Mouse (Mus musculus) bone marrow, adult 2 months (tissue): Measurements from ENCODE around the gene Trnp1.

Experiments
- CTCF ChIP-seq: fragments of 200-500 bp; IDR thresholded peaks from 2 replicates; pipeline ENCODE4 v1.5.1; 2011; ENCODE audit warnings: low read length, control low read depth; ENCODE audit not compliant: control insufficient read depth, insufficient read depth
- POLR2A ChIP-seq: fragments of 200-500 bp; IDR thresholded peaks from 2 replicates; pipeline ENCODE4 v1.6.1; 2011; ENCODE audit warnings: low read depth, mild to moderate bottlenecking, control low read depth, low read length, borderline replicate concordance; ENCODE audit not compliant: control insufficient read depth

DNA sequence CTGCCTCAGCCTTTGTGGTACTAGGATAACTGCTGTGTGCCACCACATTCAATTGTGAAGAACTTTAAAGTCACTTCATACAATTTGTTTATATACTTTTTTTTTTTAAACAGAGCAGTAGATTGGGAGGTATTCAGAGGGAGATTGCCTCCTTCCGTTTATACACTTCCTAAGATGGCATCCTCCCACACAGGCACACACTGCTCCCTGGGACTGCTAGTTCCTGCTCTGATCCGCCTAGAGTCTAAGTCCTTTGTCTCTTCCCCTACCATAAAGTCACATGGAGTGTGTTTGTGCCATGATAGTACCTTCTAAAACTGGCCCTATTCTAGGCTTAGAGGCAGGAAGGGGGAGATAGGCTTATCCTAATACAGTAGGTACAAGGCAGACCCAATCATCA is 23.2 kb upstream of the Trnp1 start:
- TF ChIP-seq POLR2A = no peak
- TF ChIP-seq CTCF = no peak
